Mouse (Mus musculus): ENCODE results near the gene Sap30. TPM values are rescaled to one million over a fixed set of nuclear protein-coding genes. Genes with fewer than 3 reads are reported as not detected.
A peak's percentile ranks its signal among the peaks of the same experiment; 100 is the strongest.
"Not testable (repeated sequence)": the region's sequence is repeated elsewhere in the genome, so short reads cannot be mapped to it uniquely, and the experiment has no call there.

The Sap30 gene
- total RNA-seq, 2 experiments from 2014 or later: 33.6 to 35.9 TPM

DNA sequence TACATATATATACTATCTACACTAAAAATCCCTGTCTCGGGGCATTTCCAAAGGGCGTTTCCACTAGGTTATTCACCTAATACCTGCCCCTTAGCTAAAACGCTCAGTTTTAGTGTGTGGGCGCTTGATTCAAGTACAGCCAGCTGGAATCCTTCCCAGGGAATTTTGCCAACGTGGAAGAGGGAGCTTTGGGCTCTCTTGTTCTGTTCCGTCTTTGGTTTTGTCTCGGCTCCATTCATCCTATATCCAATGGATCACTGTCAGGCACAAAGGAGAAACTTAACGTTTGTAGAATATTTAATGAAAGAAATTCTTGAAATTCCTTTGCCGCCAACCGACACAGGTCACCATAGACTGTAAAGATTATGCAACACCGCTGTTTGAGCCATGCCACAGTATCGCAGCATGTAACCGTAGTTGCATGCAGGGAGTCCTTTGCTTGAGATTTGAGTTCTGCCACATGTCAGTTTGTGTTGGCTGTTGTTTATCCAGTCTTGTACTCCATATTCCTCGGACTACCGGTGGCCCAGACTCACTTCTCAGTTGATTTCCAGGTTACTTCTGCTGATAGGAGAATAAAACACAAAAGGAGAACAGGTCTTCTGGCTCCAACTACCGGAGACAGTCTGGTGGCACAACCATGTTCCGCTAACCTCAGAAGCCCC, 11.3 kb upstream of the Sap30 start:
- DNase-seq: peak; percentile 39

DNA sequence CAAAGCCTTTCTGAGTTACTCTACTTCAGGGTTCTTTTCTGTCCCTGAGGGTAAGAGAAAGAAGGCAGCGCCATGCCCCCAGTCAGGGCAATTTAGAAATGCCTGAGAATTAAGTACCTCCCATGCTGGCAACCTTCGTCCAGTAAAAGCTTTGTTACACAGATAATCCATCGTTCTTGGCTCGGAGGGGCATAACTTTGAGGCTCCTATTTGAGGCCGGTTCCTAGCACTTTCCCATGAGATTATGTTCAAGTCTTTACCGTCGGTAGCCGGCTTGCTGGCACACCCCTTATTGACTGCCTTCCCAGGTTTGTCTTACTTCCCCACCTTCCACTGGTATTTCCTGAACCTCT, 10.8 kb upstream of the Sap30 start:
- DNase-seq: no peak

DNA sequence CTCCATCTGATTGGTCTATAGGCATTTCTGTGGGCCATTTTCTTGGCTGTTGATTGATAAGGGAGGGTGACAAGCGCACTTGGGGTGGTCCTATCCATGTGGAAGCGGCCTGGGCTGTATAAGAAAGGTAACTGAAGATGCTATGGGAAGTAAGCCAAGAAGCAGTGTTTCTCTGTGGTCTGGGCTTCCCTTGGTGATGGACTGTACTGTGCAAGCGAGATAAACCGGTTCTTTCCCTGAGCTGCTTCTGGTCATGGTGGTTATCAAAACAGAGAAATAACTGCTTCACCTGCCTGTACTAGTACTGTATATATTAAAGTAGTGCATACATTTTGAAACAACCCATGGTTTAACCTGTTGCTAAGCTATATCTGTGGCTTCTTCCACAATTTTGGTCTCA, 4.2 kb upstream of the Sap30 start:
- no peak for DNase-seq

DNA sequence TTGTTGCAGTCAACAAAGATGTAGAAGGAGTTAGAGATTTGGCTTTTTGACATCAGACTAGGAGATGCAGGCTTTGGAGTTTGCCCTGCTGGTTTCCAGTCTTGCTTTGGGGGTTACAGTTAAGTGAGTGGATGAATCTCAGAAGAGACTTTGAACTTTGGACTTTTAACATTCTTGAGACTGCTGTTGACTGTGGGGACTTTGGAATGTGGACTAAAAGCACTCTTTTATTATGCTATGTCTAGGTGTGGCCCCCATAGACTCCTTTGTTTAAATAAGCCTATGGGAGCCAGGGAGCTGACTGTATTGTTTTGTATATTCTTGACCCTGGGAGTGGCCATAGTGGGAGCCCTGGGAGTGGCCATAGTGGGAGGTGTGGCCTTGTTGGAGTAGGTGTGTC, 2.2 kb upstream of the Sap30 start:
- DNase-seq: no peak

DNA sequence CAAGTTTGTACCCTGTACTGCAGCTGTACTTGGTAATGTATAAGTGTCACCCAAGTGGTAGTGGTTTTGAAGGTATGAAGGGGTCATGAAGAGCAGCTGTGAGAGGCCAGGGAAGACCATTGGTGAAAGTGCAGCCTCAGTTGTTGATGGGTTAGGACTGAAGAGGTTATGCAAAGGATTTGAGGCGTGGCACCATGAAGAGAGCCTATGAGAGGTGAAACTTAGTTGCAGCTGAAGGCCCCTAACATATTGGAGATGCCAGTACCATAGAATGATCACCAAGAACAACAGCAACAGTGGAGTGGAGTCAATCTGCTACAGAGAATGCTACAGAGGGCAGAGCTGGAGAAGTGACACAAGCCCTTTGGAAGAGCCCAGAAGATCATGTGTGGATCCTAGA, 1.7 kb upstream of the Sap30 start:
- no peak for DNase-seq

DNA sequence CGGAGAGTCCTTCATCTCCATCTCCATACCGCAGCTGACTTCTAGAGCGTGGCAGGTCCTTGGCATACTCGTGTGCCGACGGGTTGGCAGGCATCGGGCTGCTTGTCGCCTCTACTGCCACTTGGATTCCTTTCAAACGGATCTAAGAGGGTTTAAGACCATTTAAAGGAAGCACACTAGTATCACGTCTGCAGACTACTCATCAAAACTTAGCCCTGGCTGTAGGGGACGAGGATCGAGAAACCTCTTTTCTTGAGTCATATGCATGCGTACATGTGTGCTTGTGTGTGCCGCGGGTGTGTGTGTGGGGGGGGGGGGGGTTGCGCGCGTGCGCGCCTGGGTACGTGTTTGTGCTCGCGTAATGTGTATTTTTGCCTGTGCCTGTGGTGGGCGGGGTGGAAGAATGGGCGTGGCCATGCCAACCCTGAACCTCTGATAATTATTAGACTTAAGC, 679 bp upstream of the Sap30 start:
- DNase-seq: peak; percentile 35

DNA sequence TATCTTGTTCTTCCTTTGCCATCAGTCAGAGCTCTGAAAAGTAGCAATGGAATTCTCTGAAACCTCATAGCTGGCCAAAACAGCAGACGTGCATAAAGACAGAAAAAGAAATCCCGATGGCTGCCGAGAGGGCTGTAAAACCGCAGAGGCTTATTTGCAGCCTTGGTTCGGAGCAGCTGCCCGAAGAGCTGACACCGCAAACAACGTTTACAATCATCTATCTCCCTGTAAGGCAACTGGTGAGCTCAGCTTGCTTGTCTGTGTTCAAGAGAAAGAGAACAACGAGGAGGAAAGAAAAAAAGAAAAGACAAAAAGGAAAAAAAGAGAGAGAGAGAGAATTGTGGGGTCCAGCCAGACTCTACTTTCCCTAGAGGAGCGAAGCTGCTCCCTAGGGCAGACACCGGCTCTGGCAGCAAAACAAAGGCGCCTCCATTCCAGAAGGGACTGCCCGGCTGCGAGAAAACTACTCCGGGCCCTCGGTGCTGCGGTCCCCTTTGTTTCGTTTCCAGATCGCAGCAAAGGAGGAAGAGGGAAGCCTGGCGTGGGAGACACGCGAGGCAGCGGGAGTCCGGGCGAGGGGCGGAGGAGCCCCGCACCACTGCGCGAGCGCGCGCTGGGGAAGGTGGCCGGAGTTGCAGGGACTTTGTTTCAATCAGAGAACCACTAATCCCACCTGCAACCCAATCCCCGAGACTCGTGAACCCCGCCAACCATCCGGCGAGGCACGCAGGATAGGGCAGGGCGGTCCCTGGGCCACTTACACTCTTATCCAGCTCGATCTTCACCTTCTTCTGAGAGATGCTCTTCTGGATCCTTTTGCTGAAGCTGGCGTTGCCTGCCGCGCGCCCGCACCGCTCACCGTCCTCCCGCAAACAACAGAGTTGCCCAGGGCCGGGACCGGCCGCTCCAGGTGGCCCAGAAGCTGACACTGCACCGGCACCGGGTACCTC, 894 bp downstream of the Sap30 start:
- peak; percentile 39 for DNase-seq

DNA sequence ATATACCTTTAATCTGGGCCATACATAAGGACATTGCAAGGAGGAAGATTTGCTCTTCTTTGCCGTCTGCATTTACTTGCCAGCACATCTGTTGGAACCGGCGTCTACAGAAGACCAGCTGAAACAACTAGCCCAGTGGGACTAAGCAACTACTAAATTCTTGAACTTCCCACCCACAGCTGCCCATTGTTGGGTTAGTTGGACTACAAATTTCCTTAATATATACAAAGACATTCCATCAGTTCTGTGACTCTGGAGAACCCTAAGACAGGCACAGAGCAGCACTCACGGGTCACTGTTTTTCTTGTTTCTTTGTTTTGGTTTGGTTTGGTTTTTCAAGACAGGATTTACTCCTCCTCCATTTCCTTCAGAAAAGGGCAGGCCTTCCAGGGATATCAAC, 7.1 kb downstream of the Sap30 start:
- DNase-seq: no peak

DNA sequence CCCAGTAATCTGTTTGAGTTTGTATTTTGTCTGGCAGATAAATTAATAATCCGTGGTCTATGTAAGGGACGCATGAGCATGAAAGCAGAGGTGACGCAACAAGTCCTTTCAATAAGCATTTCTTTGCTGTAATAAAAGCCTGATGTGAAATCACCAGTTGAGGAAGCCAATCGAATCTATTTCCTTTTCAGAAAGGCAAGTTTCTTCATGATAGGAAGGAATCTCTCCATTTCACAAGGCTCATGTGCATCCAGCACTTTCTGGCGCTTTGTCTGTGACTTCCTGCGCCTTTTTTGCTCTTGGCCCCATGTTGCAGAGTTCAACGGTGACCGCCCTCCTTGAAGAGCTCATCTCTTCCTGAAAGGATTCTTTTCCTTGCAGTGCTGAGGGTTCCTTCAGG, 8.0 kb downstream of the Sap30 start:
- DNase-seq: no peak

DNA sequence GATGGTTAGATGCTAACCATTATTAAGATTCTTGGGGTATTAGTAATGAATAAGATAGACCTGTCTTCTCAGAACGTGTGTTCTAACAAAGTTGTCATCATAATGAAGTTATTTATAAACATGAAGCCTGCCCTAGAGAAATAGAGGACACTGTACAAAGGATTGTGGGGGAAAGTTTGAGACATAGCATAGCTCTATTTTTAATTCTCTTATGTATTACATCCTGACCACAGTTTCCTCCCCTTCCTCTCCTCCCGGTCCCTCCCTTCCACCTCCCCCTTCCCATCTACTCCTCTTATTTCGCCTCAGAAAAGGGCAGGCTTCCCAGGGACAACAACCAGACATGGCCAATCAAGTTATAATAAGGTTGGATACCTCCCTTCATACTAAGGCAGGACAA, 9.3 kb downstream of the Sap30 start:
- no peak for DNase-seq

DNA sequence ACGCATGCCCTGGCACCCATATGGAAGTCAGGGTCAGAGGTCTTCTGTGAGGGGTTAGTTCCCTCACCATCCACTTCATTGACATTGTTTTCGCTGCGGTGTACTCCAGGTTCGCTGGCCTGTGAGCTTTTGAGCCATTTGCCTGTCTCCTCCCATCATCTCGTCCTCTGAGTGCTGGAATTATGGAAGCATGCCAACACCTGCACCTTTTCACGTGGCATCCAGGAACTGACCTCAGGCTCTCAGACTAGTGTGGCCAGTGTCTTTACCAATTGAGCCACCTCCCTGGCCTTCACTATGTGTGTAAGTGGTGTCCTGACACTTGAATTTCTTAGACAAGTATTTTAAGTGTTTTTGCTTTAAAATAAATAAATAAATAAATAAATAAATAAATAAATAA, 13.9 kb downstream of the Sap30 start:
- DNase-seq: no peak

DNA sequence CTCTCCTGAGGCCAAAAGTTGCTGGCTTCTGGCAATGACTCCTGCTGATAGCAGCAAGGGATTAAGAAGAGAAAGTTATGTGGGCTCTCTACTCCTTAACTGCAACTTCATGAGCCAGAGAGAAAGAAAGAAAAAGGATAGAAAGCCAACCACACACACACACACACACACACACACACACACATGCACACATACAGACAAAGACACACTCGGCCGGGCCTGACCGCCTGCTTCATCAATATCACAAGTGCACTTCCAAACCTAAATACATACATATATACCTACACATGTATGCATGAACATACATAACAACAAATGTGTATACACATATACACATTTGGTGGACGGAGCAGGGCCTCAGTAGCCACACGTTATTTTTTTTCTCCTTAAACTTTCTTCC, 16.8 kb downstream of the Sap30 start:
- DNase-seq: no peak

DNA sequence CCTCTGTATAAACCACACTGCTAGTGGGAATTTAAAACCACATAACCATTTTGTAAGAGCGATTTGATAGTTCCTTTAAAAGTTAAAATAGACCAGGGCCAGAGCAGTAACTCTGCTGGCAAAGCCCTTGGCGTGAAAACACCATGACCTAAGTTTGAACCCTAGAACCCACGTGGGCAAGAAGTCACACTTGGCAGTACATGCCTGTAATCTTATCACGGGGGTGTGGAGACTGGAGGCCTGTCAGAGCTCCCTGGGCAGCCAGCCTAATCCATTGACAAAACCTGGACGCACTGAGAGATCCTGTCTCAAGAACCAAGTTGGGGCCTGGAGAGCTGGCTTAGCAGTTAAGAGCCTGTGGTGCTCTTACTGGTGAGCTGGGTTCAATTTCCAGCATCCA, 19.0 kb downstream of the Sap30 start:
- DNase-seq: peak; percentile 73

DNA sequence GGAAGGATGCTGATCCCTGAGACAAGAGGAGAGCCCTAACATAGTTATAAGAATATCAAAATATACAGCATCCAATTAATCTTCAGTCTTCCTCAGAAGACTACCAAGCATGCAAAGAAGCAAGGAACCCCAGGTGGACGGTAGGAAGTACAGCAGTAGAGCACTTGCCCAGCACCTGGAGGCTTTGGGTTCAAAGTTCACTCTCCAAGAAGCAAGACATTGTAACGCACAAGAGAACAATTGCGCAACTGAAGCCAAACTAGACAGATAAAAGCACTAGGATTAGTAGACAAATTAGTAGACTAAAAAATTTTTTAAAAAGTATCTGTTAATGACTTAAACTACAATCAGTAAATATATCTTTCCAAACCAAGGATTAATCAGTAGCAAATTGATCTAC, 23.9 kb downstream of the Sap30 start:
- DNase-seq: no peak

DNA sequence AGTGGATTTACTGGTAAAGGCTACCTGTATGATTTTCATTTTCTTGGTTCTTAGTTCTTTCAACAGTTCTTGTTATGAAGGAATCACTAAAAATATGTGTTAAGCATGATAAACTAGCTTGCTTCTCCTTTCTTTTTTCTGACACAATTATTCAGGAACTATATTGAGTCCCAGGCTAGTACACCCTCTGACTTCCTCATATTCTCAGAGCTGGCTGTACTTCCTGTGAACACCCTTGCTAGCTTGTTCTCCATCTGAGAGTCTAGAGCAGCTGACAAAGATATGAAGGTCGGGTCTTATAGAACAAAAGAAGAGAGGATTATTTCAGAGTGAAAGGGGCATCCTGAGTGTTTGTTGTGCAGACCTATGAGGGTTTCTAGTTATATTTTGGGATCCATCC, 24.8 kb downstream of the Sap30 start:
- no peak for DNase-seq

DNA sequence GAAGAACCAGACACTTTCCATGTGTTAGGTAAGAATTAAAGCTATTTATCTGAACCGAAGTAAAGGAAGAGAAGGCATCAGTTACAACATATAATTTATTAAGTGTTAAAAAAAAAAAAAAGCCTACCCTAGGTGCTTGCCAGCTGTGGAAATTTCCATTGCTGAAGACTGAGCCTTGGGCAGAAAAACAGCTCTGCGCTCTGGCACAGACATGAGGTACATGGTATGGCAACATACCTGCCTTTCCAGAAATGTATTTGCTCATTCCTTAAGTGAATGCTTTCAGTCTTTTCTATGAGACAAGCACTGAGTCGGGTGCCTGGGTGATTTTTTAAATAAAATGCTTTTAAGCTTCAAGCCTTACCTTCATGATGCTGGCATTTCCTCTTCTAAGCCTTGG, 29.7 kb downstream of the Sap30 start:
- no peak for DNase-seq

DNA sequence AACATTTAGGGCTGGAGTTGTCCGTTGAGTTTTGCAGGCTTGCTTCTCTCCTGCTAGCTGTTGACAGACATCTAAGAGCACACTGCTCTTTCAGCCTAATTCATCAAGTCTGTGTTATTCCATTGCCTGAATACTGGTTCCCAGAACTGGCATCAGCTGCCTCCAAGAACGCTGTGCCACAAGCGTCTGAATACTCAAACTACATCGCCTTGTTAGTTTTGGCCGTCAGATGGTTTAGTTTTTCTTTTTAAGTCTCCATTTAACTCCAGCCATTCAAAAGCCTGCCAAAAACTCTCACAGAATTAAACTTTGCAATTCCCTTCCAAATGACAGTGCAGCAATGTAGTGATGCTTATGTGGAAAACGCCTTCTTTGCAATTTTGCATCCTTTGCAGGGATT, 30.5 kb downstream of the Sap30 start:
- DNase-seq: no peak

DNA sequence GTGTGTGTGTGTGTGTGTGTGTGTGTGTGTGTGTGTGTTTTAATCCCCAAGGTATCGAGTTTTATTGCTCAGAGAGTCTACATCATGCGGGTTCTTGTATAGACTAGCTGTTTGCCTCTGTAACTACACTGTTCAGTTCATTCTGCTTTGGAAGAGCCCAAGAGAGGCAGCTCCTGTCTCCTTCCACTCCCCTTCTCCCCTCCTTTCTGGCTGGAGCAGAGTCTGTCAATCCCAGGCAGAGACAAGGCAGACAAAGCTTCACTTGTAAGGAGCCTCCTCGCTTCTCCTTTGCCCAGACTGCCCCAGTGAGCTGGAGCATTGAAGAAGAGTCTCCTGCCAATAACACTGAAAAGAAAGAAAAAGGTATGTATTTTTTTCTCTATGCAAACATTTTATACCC, 31.9 kb downstream of the Sap30 start, which contains the start of gene Scrg1:
Gene Scrg1, plus strand, starts transcription at position 159 of the 400 bp plus-strand sequence.
- DNase-seq: no peak

DNA sequence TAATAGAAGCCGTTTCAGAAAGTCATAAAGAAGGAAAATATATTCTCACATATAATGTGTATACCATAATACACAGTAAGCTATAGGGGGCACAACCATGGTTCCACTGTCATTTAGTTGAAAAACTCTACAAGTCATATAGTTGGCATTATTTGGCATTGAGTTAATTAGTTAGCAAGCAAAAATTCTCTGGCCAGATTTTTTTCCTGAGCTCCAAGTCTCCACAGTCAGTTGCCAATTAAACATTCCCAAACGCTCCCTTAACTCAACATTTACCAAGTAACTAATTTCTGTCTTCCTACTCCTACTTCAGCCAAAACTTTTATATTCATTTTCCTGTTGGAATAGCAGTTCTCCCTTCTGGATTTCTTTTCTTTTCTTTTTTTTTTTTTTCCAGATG, 34.3 kb downstream of the Sap30 start:
- DNase-seq: no peak

DNA sequence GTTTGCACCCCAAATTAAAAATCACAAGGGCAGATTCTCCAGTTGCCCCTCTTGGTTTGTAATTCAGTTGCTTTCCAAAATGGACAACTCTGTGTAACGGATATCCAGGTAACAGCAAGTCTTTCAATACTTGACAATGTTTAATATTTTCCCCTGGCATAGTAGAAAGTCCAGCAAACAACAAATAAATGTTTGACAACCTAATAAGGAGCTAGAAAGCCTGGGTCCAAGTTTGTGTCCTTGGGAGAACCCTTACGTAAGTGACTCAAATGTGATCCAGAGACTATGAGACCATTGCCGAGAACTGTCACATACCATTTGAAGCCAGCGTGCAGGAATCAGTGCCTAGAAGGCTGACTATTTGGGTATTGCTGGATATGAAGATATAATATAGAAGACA, 35.8 kb downstream of the Sap30 start:
- no peak for DNase-seq

DNA sequence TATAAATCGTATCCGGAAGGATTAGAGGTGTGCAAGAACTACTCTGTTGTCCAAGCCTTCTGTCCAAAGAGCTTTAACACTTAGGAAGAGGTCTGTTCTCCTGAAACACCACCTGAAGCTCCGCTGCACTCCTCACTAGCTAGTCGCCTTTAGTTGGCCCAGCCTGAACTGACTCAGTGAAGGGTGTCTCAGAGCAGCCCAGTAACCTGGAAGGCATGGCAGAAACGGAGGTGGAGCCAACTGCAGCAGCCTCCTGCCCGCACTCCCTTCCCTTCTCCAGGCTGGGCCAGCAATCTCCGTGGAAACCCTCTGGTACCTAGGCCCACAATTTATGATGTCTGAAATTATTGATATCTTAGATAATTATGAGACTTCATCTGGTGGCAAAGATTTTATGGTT, 36.9 kb downstream of the Sap30 start:
- no peak for DNase-seq

DNA sequence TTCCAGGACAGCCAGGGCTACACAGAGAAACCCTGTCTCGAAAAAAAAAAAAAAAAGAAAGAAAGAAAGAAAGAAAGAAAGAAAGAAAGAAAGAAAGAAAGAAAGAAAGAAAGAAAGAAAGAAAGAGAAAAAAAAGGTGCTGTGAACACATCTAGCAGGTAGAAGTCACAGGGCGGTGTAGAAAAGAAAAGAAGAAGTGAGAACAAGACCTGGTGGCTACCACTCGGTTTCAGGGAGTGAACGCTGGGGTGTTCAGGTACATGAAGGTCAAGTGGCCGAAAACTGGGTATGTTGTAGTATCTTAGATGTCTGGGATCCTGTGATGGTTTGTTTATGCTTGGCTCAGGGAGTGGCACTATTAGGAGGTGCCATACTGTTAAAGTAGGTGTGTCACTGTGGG, 41.8 kb downstream of the Sap30 start:
- not testable (repeated sequence) for DNase-seq

DNA sequence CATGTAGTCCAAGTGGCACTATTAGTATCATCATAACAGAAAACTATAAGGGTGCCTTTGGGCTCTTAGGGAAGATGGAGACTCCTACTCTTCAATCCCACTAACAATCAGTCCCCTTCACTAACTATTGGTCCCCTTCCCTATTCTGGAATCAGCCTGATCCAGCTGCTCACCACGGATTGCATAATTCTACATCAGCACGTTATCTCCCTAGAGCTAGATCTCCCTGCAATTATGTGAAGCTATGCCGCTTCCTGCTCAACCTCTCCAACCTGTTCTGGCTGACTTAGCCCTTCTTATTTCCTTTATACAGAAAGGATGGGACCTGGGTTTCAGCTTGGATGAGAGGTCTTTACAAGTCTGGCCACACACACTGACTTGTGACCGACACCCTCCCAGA, 44.4 kb downstream of the Sap30 start:
- DNase-seq: no peak

DNA sequence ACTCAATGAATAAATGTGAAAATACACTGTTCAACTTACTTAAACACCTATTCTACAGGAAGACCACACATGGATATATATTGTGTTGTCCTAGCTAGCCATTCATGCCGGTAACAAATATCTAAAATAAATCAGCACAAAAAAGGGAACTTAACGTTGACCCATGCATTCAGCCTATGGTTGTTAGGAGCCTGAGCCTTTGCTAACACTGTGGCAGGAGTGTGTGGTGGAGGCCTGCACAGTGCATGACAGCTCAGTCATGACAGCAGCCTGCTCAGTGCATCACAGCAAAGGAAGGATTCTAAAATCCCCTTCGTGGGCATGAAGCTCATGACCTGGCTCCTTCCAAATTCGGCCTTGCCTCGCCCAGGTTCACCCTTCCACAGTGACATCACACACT, 46.1 kb downstream of the Sap30 start:
- no peak for DNase-seq
